Mouse (Mus musculus): ENCODE measurements at regions not wholly inside any gene's neighbourhood (a gene's known extent, or its start where the extent isn't known, plus 50 kb on each side); places are given as distances from the start of the nearest gene placed in this dataset.

GRCm38 (mm10) chr17:64908671-64909070 is 72.8 kb upstream of the 4930583I09Rik start:
- TF ChIP-seq POLR2A (IDR thresholded peaks at IDR 0.05; ENCODE audit: low read depth, low read length) = no peak
- no peak for TF ChIP-seq CTCF (IDR thresholded peaks at IDR 0.05; ENCODE audit: extremely low read depth, insufficient read length, insufficient replicate concordance, low read depth, low read length)

Data from small intestine, adult 2 months (tissue).